Mouse (Mus musculus) layer of hippocampus, adult 9-11 months (tissue): ENCODE data around the gene Smco2.

ENCODE experiments used
- DNase-seq: peaks from one replicate; pipeline ENCODE4 v3.0.0; 2022

The Smco2 gene

DNA sequence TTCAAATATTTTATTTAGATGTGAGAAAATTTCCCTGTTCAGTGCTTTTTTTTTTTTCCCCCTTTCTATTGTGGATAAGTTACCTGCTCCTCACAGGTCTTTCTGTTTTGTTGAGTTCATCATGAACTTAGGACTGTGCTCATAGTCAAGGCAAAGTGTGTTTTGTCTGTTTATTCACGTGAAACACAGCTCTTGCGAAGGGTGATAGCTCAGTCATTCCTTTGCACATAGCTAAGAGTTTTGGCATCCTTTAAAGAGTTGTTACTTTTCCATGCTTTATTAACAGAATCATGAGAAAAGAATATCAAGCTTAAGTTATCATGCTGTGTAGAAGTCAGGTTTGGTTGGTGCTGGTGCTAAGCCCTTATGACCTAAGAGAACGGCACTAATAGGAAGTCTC, 54.8 kb downstream of the Smco2 start:
- no peak for DNase-seq

DNA sequence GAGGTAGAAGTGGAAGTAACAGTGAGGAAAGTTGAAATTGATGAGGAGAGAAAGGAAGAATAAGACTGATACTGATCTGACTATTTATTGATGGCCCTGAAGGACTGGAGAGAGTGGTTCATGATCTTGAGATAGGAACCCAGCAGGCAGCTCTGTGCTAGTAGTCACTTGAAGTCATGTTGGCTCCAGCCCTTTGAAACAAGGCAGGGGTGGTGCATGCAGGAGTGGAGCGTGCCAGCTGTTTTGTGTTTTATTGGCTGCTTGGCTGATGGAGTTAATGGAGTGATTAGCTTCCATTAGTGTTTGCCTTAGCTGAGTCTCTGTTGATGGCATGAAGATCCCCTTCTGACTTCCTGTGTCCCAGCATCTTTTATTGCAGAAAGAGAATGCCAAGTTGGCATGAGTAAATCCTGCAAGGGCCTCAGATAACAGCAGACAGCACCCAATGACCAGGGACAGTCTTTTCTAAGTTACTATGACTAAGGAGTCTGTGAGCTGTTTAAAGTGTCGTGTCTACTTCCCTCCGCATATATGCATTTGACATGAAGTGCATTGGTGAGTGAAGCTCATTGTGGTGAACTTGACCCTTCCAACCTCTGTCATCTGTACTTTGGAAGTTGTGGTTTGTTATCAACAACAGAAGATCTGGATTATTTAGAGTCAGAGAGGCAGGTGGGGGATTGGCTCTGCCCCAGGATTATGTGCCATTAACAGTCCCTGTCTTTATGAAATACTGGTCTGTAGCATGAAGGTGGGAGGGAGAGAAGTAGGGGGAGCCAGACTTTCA, 56.3 kb downstream of the Smco2 start:
- no peak for DNase-seq

DNA sequence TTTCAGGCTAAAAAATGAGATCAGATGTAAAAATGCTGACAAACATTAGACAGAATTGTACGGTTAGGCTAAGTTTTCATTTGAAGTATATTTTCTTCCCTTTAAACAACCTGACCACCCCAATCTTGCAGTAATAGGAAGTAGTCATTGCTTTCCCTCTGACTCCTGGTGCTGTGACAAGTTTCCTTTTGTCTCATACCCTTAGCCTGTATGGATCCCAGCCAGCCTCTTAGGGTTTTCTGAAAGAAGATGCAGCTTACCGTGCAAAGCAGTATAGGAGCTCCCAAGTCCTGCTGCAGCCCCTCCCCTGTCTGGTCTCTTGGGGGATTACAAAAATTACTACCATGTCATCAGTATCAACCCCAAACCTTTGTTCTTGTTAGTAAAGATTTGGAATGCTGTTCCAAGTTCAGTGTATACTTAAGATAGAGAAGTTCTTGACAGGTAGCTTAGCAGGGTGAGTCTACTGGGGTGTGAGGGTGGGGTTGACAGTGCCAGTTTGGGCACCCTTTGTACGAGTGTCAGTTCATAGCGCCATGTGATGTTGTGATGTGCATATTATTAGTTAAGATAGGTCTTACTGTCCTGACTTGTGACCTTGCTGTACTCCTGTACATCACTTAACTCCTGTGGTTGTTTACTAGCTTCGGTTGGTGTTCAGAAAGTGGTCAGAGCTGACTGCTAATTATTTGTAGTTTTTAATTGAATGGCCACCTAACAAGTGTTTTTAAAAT, 57.3 kb downstream of the Smco2 start:
- DNase-seq: no peak

DNA sequence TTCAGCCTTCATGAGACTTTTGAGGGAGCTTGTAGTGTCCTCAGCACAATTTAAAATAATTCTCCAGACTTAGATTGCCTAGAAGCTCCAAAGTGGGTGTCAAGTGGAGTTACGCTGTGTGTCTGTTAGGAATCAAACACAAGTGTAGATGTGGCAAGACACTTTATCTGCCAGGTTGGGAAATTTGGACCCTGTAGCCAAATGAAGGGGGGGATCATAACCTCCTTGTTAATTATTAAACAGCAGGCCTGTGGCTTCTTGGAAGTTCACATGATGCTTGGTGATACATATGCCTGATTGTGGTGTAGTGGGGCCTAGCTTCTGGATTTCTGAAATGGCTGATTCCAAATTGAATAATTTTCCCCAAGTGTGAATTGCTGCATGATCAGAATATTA, 57.9 kb downstream of the Smco2 start:
- no peak for DNase-seq

DNA sequence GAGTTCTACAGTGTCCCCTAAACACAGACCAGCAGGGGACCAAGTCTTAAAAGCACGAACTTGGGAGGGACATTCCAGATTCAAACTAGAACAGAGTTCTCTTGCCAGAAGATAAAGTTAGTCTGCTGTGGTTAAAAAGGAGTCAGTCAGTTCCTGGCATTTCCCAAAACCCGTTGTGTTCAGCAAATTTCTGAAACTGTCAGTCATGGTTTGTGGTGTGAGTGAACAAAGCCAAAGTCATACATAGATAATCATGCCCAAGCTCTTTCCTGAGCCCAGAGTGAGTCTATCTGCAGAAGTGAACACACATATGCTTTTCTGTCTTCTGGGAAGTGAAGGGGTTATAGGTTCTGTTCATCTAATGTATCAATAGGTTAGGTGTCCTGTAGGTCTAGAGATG, 58.9 kb downstream of the Smco2 start:
- no peak for DNase-seq

DNA sequence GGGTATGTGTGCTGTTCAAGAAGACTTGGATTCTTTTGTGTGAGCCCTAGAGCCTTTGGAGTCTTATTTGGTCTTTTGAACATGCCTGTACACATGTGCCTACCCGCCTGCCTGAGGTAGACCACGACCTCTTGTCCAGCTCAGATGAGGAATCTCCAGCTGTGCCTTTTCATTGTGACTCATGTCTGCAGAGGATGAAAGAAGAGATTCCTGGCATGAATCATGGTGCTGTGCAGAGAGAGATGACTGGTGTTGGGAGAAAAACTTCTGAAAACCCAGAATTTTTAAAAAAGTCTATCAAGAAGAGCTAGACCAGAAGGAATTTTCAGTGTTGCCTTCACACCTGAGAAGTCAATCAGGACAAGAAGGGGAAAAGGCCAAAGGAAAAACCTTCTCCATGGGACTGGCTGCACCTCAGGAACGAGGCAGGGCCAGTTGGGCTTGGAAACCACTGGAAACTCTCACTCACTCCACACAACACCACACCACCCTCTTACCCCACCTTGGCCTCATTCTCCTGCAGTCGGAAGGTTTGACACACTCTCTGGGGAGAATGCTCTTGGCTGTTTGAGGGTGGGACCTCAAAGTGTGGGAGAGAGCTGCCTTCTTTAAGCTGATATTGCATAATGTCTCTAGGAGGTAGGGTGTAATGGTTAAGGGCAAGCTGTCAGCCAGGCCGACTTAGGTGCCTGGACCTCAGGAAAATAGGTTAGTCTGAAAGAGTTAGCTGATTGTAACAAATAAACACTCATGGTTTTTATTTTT, 60.0 kb downstream of the Smco2 start:
- DNase-seq: no peak

DNA sequence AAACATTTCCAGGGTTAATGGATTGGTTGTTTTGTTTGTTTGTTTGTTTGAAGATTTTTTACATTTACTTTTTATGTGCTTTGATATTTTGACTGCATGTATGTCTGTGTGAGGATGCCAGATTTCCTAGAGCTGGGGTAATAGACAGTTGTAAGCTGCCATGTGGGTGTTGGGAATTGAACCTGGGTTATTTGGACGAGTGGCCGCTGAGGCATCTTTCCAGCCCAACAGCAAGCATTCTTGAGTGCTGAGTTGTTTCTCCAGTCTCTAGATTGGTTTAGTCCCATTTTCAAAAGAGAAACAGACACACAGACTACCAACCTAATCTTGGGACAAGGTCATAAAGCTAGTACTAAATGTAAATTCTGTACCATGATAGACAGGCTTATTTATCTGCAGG, 60.9 kb downstream of the Smco2 start:
- no peak for DNase-seq

DNA sequence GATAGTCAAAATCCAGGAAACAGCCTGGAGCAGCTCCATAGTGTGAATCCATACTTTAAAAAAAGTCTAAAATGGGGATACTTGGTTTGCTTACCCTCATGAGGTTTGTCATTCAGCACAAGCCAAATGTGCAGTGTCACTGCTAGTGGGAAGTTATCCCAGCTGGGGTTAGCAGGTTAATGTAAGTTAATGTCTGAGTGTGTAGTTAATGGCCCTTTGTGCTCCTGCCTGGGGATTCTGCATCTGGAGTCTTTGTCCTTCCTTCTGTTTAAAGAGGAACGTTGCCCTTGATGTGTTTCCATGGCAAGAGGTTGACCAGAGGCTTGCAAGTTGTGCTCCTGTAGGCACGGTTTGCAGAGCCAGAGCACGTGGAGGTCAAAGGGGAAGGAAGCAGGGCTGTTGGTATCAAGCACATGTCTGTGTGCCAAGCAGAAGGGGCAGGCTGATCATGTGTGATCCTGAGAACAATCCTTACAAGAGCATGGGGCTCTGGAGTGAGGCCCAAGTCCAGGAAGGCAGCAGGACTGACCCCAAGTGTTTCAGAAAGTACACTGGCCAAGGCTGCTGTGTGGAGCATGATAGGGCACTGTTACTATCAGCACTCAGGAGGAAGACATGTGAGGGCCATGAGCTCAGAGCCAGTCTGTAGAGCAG, 63.1 kb downstream of the Smco2 start:
- no peak for DNase-seq

DNA sequence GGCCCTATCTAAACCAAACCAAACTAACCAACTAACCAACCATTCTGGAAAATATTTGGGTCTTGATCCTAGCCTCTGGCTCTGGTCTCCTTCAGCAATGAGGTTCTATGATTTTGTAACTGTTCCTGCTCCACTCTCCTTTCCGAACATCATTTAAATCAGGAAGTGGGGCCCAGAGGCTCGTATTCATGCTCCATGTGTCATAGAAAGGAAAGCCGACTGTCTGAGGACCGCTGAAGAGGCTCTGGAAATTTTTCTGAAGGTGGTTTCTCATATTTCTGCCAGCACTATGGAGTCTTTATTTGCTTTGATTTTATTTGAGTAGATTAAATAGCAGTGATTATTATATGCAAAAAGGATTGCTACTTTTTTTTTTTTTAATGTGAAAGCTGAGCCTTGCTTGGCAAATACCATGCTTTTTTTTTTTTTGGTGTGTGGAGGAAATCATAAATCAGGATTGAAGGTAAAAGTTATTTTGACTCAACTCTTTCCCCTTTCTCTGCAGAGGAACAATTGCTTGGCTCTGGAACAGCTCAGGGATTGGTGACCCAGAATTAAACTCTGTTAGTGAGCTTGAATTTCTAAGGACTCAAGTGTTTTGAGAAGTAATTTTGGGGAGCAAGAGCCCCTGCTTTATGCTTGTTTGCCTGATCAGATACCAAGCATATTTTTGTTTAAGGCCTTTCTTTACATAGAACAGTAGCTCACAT, 63.7 kb downstream of the Smco2 start:
- DNase-seq: no peak

DNA sequence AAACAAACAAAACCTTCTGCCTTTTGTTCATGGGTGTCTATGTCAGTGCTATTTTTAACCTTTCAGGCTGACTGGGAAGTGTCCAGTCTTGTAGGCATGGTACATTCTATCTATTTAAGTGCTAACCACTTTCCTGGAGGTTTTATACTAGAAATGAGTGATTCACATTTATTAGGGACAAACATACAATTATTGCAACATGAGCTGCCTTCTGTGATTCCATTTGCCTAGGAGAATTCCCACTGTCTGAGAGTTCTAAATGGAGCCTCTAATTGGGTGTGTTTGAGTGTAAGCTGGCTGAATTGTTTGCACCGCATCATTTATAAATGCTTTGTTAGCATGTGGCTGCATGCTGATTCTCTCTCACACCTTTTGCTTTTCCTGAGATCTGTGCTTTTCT, 65.9 kb downstream of the Smco2 start:
- DNase-seq: no peak

DNA sequence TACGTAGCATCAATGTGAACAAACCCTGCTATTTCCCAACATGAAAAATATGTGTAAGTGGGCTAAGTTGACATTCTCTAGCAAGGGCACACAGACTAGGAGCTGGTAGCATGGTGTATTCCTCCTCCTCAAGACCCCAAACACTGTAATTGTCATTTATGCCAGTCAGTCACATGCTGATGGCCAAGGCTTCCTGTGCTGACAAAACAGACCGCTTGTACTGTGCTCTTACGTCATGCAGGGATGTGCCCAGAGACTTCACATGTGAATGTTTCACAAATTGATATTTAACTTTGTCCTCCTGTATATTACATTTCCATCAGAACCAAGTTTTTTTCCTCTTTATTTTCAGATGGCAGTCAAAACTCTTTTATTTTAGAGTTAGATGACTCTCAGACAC, 67.5 kb downstream of the Smco2 start:
- DNase-seq: no peak

DNA sequence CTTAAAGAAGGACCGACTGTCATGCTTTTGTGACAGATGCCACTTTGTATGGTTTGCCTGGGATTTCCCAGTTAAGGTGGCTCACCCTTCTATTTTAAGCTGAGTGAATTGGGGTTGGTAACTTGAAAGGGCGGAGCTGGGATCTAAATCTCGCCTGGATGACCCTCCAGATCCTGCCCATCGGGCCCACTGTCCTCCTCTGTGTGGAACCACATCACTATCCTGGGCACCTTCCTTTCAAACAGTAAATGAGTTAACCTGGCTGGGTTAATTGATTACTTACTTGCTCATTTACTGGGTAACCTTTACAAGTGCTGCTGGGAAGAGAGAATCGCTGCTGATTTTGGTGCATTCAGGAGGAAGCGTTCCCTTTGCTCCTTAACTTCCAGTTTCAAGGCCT, 68.4 kb downstream of the Smco2 start:
- DNase-seq: no peak
